Mouse (Mus musculus) midbrain, embryonic 14.5 days (tissue): Measurements from ENCODE around the gene Racgap1. TPM values are rescaled to one million over a fixed set of nuclear protein-coding genes. Genes with fewer than 3 reads are reported as not detected.

Source experiments
- ATAC-seq: fragments of 200-750 bp; cut with Nextera tagmentation; 2 replicates; pipeline ENCODE4 v1.8.0; 2017; ENCODE audit warnings: moderate number of reproducible peaks, moderate library complexity; ENCODE audit not compliant: low FRiP score, low TSS enrichment
- DNase-seq: peaks from one replicate; pipeline ENCODE4 v3.0.0-alpha.2; 2015
- H3K27ac ChIP-seq: fragments of 300-500 bp; sonication (generic); replicated peaks from 2 replicates; pipeline ENCODE4 v1.5.1; 2014; ENCODE audit warnings: mild to moderate bottlenecking, low read depth, low read length, moderate library complexity
- H3K27me3 ChIP-seq: fragments of 300-500 bp; sonication (generic); 2 replicates; pipeline ENCODE4 v1.6.1; 2014; ENCODE audit warnings: low read length, control low read depth, mixed read lengths; ENCODE audit not compliant: control insufficient read depth, insufficient read depth
- H3K36me3 ChIP-seq: fragments of 300-500 bp; sonication (generic); 2 replicates; pipeline ENCODE4 v1.6.1; 2014; ENCODE audit warnings: low read length, control low read depth; ENCODE audit not compliant: control insufficient read depth, insufficient read depth
- H3K4me1 ChIP-seq: fragments of 300-500 bp; sonication (generic); 2 replicates; pipeline ENCODE4 v1.6.1; 2014; ENCODE audit warnings: mild to moderate bottlenecking, antibody characterized with exemption, low read length, control low read depth; ENCODE audit not compliant: control insufficient read depth, insufficient read depth
- H3K4me2 ChIP-seq: fragments of 300-500 bp; sonication (generic); 2 replicates; pipeline ENCODE4 v1.6.1; 2014; ENCODE audit warnings: mild to moderate bottlenecking, low read length, moderate library complexity
- H3K4me3 ChIP-seq: fragments of 300-500 bp; sonication (generic); replicated peaks from 2 replicates; pipeline ENCODE4 v1.5.1; 2014; ENCODE audit warnings: low read depth, low read length
- H3K9ac ChIP-seq: fragments of 300-500 bp; sonication (generic); replicated peaks from 2 replicates; pipeline ENCODE4 v1.6.1; 2014; ENCODE audit warnings: mild to moderate bottlenecking, low read length, moderate library complexity
- H3K9me3 ChIP-seq: fragments of 300-500 bp; sonication (generic); 2 replicates; pipeline ENCODE4 v1.6.1; 2016; ENCODE audit warnings: low read length, control low read depth, mixed read lengths; ENCODE audit not compliant: control insufficient read depth
- WGBS: fragments of 180-500 bp; shearing (Covaris S2); extraction: QIAGEN DNeasy Blood & Tissue Kit; methylation state at CpG from one replicate; pipeline ENCODE4 v1.1.7; 2014; 5-methylcytosine and 5-hydroxymethylcytosine counted together
- polyA plus RNA-seq: library from polyadenylated mRNA; unstranded; fragments of >200 nt; fragmentation: Nextera tagmentation; extraction: Ambion mirVana; gene quantifications from 2 replicates; pipeline ENCODE4 v1.2.1, GENCODE M21; 2014

The Racgap1 gene
- polyA plus RNA-seq, 1 experiment from 2014 or later = 64.0 TPM

- Histone ChIP-seq H3K27ac (peak overlapping the region; percentile 37), H3K4me3 (no peak overlapping the region), H3K36me3 (0 out of 2 replicates have a peak, but pooled peaks cover 3% of the 10 kb centered on the region), H3K9me3 (no peaks in the 10 kb centered on the region), H3K27me3 (no peaks in the 10 kb centered on the region), H3K9ac (no peak overlapping the region; the same call in 1 of the 2 replicates), H3K4me1 (peaks cover 55% of the 10 kb centered on the region), H3K4me2 (no peak overlapping the region)
- ATAC-seq (no peak), DNase-seq (peak; percentile 64)
- 38% methylated on average over 7 of the region's 7 CpGs for WGBS
Measured at GRCm38 (mm10) chr15:99644776-99645175, 6.7 kb downstream of the Racgap1 start.

DNA sequence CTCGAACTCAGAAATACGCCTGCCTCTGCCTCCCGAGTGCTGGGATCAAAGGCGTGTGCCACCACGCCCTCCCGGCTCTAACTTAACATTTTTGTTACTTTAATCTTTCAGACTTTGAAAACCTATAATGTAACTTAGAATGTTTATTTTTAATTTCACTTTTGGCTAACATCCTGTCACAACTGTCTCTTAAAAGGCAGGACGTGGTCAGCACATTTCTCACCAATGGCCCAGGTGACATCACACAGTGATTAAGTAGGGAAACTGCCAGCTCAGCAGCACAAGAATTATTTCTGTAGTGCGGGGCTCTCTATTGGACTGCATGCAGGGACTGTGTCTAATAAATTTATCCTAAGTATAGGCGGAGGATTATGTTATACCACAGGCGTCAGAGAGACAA, 7.6 kb downstream of the Racgap1 start:
- no peak for ATAC-seq
- DNase-seq = peak; percentile 53
- H3K27ac ChIP-seq = peak overlapping the region; percentile 57
- H3K4me1 ChIP-seq = peaks cover 46% of the 10 kb centered on the region
- H3K27me3 ChIP-seq = no peaks in the 10 kb centered on the region
- H3K36me3 ChIP-seq = 0 out of 2 replicates have a peak, but pooled peaks cover 3% of the 10 kb centered on the region
- H3K9me3 ChIP-seq = no peaks in the 10 kb centered on the region
- H3K4me2 ChIP-seq = no peak overlapping the region
- H3K9ac ChIP-seq = no peak overlapping the region
- 65% methylated on average over 10 of the region's 10 CpGs for WGBS
- no peak overlapping the region for H3K4me3 ChIP-seq

- Histone ChIP-seq H3K27me3 (no peaks in the 10 kb centered on the region), H3K4me3 (no peak overlapping the region), H3K9me3 (no peaks in the 10 kb centered on the region), H3K36me3 (0 out of 2 replicates have a peak, but pooled peaks cover 3% of the 10 kb centered on the region), H3K4me1 (peaks cover 42% of the 10 kb centered on the region), H3K27ac (peak overlapping the region; percentile 60; the same call in 1 of the 2 replicates), H3K4me2 (no peak overlapping the region), H3K9ac (no peak overlapping the region)
- DNase-seq (no peak), ATAC-seq (no peak)
- WGBS = 49% methylated on average over 6 of the region's 6 CpGs
Measured at GRCm38 (mm10) chr15:99642622-99643021, 8.8 kb downstream of the Racgap1 start.

DNA sequence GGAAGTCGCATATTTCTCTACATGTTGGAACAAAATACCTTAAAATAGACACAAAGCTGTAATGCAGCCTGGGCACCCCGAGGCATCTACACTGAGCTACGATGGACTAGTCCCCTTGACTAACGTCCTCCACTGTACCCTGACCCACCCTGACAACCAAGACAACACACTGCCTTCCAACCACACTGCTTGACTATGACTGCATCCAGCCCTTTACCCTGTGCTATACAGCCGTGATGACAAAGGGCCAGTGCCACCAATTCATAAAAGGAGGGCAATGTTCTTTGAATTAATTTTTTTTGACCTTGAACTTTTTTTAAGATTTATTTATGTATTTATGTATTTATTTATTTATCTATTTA, 13.4 kb downstream of the Racgap1 start:
- 63% methylated on average over 5 of the region's 5 CpGs for WGBS
- Histone ChIP-seq H3K27me3 (no peaks in the 10 kb centered on the region), H3K36me3 (peaks cover 8% of the 10 kb centered on the region; the same call in 1 of the 2 replicates), H3K9ac (no peak overlapping the region), H3K4me3 (no peak overlapping the region), H3K27ac (peak overlapping the region; percentile 90), H3K9me3 (no peaks in the 10 kb centered on the region), H3K4me1 (peaks cover 23% of the 10 kb centered on the region), H3K4me2 (no peak overlapping the region)
- ATAC-seq = no peak; the same call in 1 of the 2 replicates
- DNase-seq = no peak

DNA sequence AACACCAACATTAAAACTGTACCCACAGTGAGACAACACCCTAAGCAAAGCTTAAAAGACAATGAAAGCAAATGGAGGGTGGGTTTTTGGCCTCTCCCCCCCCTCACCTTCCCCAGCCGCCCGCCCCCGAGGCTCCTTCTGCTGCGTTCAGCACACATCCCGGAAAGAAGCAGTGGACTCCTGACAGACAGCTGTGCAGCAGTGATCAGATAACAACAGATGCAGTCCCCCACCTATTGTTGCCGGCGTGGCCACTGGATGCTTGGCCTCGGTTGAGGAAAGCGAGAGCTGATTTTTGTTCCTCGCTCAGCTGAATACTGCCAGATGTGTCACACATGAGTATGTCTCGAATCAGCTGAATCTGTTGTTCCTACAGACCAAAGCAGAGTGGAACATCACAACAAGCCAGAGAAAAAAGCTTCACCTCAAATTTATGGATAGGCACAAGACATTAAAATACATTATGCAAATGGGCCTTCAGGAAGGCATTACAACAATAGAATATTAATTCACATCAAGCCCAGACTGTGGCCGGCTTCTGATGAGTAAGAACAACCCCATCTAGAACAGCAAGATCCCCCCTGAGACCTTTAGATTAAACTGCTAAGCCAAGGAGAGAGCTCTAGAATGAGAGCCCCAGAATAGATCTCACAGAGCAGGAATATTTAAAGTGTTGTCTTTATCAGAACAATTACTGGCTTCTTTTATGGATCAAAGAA, 13.9 kb downstream of the Racgap1 start:
- Histone ChIP-seq H3K4me1 (peaks cover 19% of the 10 kb centered on the region), H3K36me3 (peaks cover 13% of the 10 kb centered on the region), H3K4me3 (no peak overlapping the region), H3K4me2 (peak overlapping the region; percentile 36), H3K27ac (peak overlapping the region; percentile 90), H3K9me3 (no peaks in the 10 kb centered on the region), H3K9ac (peak overlapping the region; percentile 36; the same call in 1 of the 2 replicates), H3K27me3 (no peaks in the 10 kb centered on the region)
- DNase-seq (peak; percentile 74), ATAC-seq (no peak; the same call in 1 of the 2 replicates)
- 29% methylated on average over 12 of the region's 12 CpGs for WGBS

DNA sequence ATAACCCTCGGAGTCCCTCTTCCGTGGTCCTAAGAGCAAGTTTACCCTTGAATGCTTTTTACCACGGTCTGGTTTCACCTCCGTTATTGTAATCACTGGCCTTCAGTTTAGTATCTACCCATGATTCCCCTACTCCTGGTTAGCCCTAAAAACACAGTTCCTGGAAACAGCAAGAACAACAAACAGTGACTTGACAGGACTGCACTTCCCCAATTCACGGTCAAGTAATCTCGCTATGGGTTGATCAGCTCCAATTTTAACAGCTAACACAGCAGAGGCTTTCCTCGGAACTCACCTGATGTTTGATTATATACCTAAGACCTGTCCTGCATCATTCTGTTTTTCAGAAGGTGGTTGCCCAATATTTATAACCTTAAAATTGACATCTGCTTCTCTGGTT, 16.8 kb downstream of the Racgap1 start:
- Histone ChIP-seq H3K27me3 (no peaks in the 10 kb centered on the region), H3K27ac (no peak overlapping the region), H3K36me3 (peaks cover 35% of the 10 kb centered on the region), H3K9ac (no peak overlapping the region), H3K9me3 (no peaks in the 10 kb centered on the region), H3K4me3 (no peak overlapping the region), H3K4me2 (no peak overlapping the region), H3K4me1 (peaks cover 17% of the 10 kb centered on the region)
- ATAC-seq (no peak), DNase-seq (no peak)
- 93% methylated on average over 7 of the region's 7 CpGs for WGBS

GRCm38 (mm10) chr15:99631618-99632017, 19.8 kb downstream of the Racgap1 start:
- H3K9ac ChIP-seq = no peak overlapping the region
- peaks cover 4% of the 10 kb centered on the region; the same call in 1 of the 2 replicates for H3K4me1 ChIP-seq
- ATAC-seq (no peak), DNase-seq (no peak)
- no peaks in the 10 kb centered on the region for H3K9me3 ChIP-seq
- no peaks in the 10 kb centered on the region for H3K27me3 ChIP-seq
- no peak overlapping the region for H3K27ac ChIP-seq
- H3K4me2 ChIP-seq = no peak overlapping the region
- H3K36me3 ChIP-seq = peaks cover 51% of the 10 kb centered on the region
- H3K4me3 ChIP-seq = no peak overlapping the region

DNA sequence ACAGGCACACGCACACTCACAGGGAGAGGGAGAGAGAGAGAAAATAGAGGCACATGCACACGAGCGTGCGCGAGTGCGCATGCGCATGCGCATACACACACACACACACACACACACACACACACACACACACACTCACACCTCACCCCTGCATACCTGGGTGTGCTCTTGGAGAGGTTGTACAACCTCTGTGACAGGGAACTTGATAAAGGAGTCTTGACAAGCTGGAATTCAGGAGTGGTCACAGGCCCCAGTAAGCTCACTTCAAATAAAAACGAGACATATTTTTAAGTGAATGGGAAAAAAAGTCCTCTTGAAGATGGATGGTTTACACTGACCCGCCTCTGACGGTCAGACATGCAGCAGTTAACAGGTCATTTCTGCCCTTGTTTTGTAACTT, 29.4 kb downstream of the Racgap1 start:
- Histone ChIP-seq H3K27ac (no peak overlapping the region), H3K36me3 (peaks cover 58% of the 10 kb centered on the region), H3K9ac (no peak overlapping the region), H3K4me1 (no peaks in the 10 kb centered on the region), H3K27me3 (no peaks in the 10 kb centered on the region), H3K9me3 (no peaks in the 10 kb centered on the region), H3K4me3 (no peak overlapping the region), H3K4me2 (no peak overlapping the region)
- ATAC-seq (no peak), DNase-seq (no peak)
- 98% methylated on average over 11 of the region's 11 CpGs for WGBS

DNA sequence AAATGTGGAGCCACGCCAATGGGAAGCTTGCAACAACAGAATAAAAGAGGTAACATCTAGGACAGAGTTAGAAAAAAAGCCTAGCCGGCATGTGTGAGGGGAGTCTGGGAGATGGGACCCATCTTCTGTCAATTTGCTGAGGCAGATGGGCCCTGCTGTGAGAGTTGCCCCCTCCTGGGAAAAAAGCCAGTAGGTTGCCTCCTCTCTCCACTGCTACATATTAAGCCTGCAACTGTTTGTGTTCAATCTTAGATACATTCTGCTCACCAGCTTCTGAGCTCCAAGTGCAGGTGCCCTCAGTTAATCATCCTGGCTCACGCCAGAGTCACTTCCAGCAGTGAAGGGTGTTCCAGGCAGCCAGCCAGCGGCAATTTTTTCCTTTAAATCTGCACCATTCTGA, 31.6 kb downstream of the Racgap1 start:
- Histone ChIP-seq H3K9ac (no peak overlapping the region), H3K9me3 (no peaks in the 10 kb centered on the region), H3K27ac (no peak overlapping the region), H3K4me2 (no peak overlapping the region), H3K27me3 (no peaks in the 10 kb centered on the region), H3K36me3 (peaks cover 39% of the 10 kb centered on the region), H3K4me3 (no peak overlapping the region), H3K4me1 (peaks cover 6% of the 10 kb centered on the region)
- 77% methylated on average over 4 of the region's 4 CpGs for WGBS
- DNase-seq (no peak), ATAC-seq (no peak)
